Mouse (Mus musculus) urinary bladder, postnatal 25 days (tissue): ENCODE results near the gene Msi2.

Experiments
- DNase-seq: peaks from one replicate; pipeline ENCODE4 v3.0.0; 2022; ENCODE audit warnings: low spot score

The Msi2 gene

DNA sequence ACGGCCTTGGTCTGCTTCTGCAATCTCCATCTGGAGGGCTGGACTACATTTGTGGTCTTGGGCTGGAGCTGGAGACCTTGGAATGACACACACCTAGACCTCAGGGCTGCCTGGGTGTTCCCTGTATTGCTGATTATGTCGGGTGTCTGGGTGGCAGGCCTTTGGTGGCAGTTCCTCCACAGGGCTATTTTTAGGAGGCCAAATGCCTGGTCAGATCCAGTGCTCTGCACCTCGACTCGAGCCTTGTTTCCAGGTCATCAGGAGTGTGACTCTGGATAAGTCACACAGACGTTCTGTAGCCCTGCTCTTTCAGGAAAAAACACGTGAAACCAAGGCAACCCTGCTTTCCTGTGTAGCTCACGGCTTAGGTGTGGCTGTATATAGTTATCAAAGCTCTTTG lies 358.6 kb downstream of the Msi2 start:
- no peak for DNase-seq

DNA sequence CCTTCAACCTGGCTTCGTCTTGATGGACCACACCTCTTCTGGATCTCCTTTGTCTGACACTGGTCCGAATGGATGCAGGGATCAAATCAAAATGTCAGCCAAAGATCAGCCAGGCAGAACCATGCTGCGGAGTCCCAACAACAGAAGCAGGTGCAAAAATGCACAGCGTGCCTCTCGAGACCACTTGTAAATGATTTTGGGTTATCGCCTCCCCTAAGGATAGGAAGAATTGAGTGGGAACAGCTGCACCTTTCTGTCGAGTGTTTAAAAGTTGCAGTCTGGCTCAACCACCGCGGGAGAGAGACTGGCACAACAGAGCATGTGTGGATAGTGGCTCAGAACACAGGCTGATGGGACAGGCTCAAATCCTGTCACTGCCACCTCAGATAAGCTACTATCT lies 361.0 kb downstream of the Msi2 start:
- no peak for DNase-seq

DNA sequence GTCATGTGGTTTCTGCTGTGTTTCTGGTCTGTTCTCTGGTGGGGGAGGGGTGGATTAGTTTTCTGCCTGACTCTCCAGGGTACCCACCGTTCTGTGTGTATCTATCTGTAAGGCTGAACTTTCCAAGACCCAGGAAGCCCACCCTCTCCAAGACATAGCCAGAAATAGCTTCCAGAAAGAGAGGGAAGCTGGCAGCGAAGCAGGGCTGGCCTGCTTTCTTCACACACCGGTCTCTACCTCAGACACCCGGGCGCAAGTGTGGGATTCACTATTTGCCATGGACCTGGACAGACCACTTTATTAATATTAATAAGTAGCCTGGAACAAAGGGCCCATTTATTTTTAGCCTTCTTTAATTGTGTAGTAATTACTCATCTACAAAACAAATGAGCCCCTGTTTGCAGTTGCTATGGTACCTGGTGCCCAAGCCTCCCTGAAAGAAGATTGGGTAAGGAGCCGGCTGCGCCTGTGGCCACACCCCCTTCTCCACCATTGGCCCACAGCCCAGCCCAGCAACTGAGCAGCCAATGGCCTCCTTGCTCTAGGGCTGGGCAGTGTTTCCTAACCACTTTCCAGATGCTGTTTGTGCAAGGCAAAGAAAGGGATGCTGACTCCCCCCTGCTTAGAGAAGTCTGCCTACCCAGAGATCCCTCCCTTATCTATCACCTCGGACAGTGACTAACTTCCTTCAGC lies 361.6 kb downstream of the Msi2 start:
- no peak for DNase-seq

- no peak for DNase-seq
Observed at GRCm38 (mm10) chr11:88356016-88356415, 362.3 kb downstream of the Msi2 start.

GRCm38 (mm10) chr11:88354771-88355170 lies 363.5 kb downstream of the Msi2 start:
- DNase-seq: no peak

DNA sequence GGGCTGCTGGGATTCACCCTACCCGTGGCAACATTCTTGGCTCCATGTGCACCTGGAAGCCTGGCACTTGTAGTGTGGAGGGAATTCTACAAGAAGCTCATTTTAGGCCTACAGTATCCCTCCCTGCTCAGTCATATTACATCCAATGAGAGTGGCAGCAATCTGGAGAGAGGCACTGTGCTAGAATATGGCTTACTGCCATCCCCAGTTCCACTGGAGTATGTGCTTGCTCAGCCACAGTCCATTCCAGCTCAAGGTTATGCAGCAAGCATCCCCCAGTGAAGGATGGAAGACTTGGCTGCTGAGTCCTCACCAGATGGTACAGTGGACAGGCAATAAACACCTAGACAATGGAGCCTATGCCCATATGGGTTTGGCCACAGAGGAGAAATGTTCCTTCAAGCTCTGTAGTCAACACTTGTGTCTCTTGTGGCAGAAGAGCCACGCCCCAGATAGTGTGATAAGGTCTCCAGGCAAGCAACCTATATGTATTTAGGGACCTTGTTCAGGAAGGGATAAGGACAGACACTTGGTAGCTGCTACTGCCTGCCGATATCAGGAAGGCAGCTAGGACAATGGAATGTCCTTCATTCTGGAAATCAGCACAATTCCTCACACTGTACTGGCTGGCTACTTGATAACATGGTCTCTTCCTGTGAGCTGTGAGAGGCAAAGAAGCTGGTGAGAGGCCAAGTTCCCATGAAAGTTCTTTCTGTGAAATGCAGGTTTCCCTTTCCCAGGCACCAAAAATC lies 366.4 kb downstream of the Msi2 start:
- DNase-seq: no peak

GRCm38 (mm10) chr11:88348690-88349089 lies 369.6 kb downstream of the Msi2 start:
- DNase-seq: no peak

GRCm38 (mm10) chr11:88348056-88348455 lies 370.3 kb downstream of the Msi2 start:
- no peak for DNase-seq

DNA sequence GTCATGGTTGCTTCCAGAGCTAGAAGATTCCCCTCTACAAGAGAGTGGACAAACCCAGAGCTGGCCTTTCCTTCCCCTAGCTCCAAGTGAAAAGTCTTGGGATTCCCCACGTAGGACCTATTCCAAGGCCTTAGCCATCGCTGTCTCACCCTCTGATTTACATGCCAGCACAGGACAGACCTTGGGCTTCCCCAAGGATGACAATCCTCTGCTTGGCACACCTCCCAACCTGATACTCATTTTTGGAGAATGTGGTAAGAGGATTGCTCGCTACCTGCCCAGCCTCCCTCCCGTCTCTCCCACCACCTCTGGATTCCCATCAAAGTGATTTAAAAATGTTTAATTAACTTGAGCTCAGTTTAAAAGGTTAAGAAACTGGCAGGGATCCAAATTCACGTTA lies 372.2 kb downstream of the Msi2 start:
- DNase-seq: no peak

DNA sequence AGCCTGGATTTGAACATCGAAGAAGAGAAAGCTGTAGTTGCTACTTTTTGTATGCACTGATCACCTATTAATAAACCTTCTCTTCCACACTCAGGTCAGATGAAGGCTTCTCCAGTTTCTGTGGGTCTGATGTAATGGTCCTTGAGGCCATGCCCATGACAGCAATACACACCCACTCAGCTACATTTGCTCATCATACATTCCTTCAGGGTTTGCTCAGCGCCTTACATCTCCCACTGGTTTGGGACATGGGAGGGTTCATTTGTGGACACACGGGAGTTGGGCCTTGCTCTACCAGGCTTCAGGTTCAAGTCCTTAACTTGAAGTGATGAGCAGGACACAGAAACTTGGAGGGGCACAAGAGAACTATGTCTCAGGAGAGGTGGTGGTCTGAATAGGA lies 380.4 kb downstream of the Msi2 start:
- no peak for DNase-seq

GRCm38 (mm10) chr11:88334893-88335292 lies 383.4 kb downstream of the Msi2 start:
- DNase-seq: no peak

- no peak for DNase-seq
Observed at GRCm38 (mm10) chr11:88332309-88332934, 385.9 kb downstream of the Msi2 start.

DNA sequence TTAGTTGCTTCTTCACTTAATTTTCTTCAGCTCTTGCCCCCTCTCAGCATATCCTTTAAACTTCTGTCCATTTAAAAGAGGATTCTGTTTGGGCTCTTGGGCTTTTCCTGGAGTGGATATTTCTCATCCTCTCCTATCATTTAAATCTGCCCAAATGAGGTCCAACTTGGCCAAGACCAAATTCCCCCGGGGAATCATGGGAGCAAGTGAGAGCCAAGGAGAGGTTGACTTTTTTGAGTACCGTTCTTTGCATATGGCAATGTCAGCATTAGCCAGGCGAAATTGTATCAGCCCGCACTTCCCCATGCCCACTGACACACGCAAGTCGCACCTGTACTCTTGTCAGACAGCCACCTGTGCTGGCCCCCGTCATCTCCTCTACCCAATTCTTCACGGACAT lies 386.6 kb downstream of the Msi2 start:
- no peak for DNase-seq

GRCm38 (mm10) chr11:88330799-88331198 lies 387.5 kb downstream of the Msi2 start:
- no peak for DNase-seq

DNA sequence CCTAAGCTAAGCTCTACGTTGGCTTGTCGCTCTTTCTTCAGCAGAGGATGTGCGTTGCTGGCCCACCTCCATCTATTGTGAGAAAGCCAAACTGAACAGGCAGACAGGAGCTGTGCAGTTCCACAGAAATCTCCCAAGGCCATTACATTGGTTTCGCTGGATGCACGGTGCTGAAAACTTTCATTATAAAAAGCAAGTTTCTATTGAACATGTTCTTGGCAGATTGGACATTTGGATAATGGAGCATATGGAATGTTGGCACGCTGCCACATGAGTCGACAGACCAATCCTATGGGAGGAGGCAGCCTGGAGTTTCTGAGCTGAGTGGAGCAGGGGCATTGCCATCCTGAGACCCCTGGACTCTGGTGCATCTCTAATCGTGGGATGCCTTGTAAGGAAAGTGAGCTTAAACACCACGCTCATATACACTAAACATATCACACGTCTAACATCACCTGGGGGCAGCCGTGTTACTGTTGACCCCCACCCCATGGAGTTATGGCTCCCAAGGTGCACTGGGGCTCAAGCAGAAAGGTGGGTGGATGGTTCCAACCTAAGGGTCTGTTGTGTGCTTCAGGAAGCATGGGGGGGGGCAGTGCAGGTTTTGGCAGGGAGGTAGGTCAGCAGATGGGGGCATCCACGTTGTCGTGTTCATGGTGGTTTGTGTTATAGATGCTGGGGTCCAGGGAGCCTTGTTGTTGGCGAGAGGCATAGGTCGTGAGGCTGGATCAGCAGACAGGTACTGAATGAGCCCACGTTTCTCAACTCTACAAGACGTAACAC lies 389.3 kb downstream of the Msi2 start:
- no peak for DNase-seq

DNA sequence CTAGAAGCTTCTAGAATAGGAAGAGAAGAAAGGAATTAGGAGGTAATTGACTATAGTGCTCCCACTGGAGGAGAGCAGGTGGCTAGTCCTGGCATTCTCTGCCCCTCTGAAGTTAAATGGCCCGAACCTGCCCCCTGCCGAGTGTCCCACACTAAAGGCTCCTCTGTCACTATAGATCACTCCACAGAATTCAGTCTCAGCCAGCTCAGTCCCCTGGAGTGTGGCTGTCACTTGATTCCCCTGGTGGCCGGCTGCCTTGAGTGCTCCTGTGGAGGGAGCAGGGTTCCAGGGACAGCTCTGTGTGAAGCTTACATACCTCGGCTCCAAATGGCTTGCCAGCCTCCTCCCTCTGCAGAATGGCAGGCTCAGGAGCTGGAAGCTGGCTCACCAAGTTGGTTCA lies 391.3 kb downstream of the Msi2 start:
- DNase-seq: no peak

- no peak for DNase-seq
Observed at GRCm38 (mm10) chr11:88318850-88319249, 399.5 kb downstream of the Msi2 start.

DNA sequence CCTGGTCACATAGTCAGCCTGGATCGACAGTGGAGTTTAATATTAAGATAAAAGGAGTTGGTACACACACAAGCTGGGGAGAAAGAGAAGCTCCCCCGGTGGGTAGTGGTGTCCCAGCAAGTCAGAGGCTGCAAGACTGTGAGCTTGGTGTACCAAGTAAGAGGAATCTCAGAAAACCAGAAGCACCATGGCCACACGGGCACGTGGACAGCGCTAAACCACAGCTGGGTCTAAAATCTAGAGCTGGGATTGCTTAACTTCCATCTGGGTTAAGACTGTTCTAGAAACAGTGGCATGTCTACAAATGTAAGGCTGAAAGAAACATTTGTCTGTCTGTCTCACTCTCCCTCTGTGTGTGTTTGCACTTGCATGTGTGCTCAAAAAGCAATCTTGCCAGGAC lies 402.9 kb downstream of the Msi2 start:
- DNase-seq: no peak

DNA sequence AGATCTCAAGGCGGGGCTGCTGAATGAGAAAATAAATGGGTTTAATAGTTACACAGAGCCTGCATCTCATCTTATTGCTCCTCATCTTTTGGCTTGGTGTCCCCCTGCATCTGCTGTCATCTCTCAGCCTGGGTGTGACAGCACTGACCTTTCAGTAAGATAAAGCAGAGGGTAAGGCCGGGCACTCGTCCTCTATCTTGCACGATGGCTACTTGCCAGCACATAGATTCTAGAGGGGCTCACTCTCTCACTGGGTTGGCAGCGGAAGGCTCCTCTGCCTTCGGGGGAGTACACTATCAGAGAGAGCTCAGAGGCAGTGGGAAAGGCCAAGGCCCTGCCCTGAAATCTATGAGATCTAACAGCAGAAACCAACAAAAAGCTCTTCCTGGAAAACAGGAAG lies 403.8 kb downstream of the Msi2 start:
- DNase-seq: no peak

GRCm38 (mm10) chr11:88313512-88313911 lies 404.8 kb downstream of the Msi2 start:
- DNase-seq: no peak

DNA sequence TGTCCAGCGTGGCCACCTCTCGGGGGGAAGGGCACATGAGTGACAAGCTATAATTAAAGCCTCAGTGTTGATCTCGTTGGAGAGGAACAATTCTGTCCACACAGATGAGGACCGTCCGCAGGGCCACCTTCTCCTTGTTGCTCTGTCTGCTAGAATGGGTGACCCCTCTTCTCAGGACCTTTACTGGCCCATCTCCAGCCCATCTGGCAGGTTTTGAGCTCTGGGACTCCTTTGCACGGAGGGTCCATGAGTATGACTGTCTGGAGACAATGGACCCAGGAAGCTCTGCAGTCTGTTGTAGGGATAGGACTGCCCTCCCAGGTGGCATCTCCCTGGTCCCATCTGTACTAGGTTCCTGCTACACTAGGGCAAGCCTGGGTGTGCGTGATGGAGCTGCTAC lies 406.7 kb downstream of the Msi2 start:
- DNase-seq: no peak

DNA sequence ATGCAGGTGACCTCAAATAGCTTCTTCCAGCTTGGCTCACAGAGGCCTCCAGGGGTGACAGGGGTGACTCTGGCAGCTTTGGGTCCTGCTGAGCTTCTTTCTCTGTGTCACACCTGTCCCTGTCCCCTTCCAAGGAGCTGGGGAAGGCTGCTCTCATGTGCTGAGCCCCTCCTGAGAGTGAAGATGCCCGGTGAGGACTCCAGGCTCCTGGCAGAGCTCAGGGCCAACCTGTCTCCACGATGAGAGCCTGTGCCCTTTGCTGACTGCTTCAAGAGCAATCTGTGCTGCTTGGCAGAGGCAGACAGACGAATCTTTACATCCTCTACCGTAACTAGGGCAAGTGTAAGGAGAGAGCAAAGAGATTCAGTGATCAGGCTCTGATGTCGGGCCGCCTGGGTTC lies 407.5 kb downstream of the Msi2 start:
- no peak for DNase-seq
